Mouse (Mus musculus) fibroblast of lung, adult 2 months (primary cell): ENCODE measurements around the gene Tbx19.

Experiments used
- DNase-seq: peaks from one replicate; pipeline ENCODE4 v3.0.0-alpha.2; 2011; ENCODE audit warnings: low read depth

Gene Tbx19

GRCm38 (mm10) chr1:165184178-165184577, 23.6 kb upstream of the Tbx19 start:
- DNase-seq: no peak

- no peak for DNase-seq
Observed at GRCm38 (mm10) chr1:165183400-165183799, 22.8 kb upstream of the Tbx19 start.

GRCm38 (mm10) chr1:165179321-165179720, 18.7 kb upstream of the Tbx19 start:
- DNase-seq: no peak

DNA sequence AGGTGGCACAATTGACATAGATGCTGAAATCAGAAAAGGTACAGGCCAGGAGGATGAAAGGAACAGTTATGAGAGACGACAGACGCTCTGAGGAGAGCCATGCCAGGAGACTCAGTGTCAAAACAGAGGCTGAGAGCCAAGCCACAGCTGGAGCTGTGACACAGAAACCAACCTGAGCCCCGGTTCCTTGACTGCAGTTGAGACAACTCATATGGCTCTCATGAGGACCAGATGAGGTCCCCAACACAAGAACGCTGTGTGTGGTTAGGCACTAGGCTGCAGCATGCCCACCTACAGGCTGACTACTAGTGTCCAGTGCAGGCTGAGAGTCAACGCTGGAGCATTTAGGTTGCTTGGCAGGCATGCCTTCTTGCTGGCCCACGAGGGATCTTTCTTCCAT, 17.5 kb upstream of the Tbx19 start:
- no peak for DNase-seq

- DNase-seq: no peak
Observed at GRCm38 (mm10) chr1:165174059-165174616, 13.6 kb upstream of the Tbx19 start.

- no peak for DNase-seq
Observed at GRCm38 (mm10) chr1:165171277-165171676, 10.7 kb upstream of the Tbx19 start.

GRCm38 (mm10) chr1:165170157-165170556, 9.6 kb upstream of the Tbx19 start:
- no peak for DNase-seq

DNA sequence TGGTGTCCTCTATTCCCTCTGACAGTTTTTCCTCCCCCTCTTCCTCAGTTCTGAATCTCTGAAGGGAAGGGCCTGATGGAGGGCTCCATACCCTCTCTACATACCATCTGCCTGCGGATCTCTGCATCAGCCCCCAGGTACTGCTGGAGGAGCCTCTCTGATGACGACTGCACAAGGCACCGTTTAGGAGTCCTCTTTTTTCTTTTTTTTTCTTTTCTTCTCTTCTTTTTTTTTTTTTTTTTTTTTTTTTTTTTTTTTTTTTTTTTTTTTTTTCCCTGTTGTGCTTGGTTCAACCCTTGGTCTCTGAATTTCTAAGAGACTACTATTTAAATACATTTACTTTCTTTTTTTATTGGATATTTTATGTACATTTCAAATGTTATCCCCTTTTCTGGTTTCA, 8.9 kb upstream of the Tbx19 start:
- no peak for DNase-seq

DNA sequence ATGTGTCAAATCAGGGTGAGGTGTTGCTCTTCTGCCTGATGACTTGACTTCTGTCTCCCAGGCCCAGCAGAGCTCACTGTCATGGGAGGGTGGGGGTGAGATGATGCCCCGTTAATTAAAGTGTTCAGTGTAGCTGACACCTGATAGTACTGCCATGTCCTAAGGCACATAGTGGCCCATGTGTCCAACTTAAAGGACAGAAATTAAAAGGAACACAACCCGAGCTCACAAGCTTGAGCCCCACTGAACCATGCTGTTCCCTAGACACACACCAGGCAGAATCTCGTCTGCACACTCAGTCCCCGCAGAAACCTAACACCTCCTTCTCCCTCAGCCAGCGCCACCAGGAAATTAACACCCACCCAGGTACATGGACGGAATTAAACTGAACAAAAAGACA, 4.3 kb upstream of the Tbx19 start:
- no peak for DNase-seq

DNA sequence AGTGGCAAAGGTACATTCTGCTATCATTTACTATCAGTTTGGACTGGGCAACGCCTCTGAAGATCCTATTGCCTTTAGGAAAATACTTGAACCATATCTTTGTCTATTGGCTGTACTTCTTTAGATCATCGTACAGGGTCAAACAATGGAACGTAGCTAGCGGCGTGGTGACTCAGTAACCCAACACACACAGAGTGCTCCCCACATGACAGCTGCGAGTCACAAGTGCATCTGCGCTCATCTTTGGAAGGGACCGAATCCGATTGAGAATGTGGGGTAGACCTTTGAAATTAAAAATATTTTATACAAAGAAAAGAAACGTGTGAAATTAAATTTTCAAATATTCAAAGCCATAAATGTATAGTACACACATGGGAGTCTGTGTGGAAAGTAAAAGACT, 1.7 kb downstream of the Tbx19 start:
- DNase-seq: no peak

DNA sequence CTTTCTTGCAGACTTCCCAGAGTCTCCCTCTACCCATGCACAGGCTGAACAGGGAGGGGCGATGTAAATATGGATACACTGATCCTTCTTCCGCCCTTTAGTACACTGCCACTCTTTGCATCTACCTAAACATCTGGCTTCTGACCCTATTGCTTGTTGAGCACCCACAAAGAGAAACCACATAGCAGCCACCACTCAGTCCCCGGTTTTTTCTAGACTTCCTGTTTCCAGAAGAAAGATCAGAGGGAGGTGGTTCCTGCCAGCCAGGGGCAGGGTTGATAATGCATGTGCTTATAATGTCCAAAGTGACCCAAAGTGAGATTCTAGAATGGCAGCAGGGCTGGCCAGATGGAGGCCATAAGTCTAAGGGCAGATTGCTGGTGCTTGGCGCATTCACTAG, 6.4 kb downstream of the Tbx19 start:
- no peak for DNase-seq

- no peak for DNase-seq
Observed at GRCm38 (mm10) chr1:165151216-165151615, 9.4 kb downstream of the Tbx19 start.

DNA sequence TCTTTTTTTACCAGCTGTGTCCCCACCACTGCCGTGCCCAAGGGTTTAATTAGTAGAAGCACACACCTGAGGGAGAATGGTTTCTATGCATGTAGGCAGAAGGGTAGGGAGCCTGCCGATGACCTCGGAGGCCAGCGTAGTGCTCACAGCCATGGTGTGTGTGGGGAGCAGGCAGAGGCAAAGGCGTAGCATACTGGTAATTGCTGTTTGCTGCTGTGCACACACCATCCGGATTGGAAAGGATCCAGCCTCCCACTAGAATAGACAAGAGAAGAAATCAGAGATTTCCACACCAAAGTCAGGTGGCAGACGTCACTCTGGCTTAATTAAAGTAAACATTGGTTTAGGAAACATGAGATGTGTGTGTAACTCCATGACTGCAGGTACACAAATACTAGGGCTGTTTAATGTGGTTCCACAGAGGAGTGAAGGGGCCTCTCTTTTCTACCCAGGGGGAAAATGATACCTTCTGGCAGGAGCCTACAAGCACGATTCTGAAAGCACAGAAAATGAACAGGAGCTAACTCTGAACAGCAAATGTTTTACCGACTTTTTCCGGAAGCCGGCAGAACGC, 18.1 kb downstream of the Tbx19 start:
- DNase-seq: no peak

GRCm38 (mm10) chr1:165140227-165140626, 20.3 kb downstream of the Tbx19 start:
- DNase-seq: no peak

DNA sequence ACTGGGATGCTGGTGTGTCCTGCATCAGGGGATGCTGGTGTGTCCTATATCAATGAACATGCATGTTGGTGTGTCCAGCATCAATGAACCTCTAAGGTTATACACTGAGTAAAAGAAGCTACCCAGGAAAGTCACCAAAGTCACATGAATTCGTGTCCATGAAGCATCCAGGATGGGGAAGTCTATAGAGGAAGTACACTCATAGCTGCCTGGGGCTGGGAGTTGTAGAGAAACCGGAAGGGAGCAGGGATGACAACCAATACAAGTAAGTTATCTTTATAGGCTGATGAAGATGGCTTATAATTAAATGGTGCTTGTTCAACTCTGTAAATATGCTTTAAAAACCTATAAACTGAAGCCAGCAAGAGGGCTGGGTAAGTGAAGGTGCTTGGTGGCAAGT, 26.7 kb downstream of the Tbx19 start:
- DNase-seq: no peak

DNA sequence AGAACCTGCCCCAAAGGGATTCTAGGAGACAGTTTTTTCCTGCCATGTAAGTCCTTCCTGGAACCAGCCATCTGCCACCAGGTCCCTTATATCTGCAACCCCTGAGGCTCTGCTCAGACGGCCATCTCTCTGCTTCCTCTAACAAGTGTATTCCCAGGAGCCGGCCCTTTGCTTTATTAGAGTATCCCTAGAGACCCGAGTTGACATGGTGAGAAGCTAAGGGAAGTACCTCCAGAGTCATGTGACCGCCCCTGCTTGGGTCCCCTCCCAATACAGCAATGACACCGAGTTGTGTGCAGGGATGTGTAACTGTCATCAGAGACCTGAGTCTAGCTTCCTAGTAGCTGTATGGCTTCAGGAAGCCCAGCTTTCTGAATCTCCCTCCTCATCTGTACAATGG, 27.3 kb downstream of the Tbx19 start:
- no peak for DNase-seq

DNA sequence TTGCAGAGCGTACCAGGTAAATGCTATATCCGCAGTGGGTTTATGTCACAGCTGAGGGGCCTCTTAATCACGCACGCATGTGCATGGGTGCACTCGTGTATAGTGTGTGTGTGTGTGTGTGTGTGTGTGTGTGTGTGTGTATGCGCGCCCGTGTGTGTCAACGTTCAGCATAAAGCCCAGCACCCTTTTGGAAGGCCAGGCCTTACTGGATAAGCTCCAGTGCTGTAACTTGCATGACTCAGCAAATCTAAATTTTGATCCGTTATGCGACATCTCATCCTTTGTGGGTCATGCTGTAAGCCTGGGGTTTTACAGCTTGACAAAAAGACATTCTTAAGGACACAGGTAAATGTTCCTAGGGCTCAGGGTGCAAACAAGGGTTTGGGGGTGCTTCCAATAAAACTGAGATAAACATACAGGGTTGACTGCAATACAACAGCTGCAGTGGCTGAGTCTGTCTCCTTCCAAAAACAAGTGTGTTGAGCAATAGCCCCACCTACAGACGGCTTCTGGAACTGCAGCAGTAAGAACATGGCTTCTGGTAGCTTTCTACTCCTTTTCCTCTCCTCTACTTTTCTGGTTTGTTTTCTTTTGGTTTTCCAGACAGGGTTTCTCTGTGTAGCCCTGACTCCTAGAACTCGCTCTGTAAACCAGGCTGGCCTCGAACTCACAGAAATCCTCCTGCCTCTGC, 28.2 kb downstream of the Tbx19 start:
- DNase-seq: peak; percentile 53

GRCm38 (mm10) chr1:165129573-165129972, 31.0 kb downstream of the Tbx19 start:
- no peak for DNase-seq

- no peak for DNase-seq
Observed at GRCm38 (mm10) chr1:165121096-165121495, 39.5 kb downstream of the Tbx19 start.

DNA sequence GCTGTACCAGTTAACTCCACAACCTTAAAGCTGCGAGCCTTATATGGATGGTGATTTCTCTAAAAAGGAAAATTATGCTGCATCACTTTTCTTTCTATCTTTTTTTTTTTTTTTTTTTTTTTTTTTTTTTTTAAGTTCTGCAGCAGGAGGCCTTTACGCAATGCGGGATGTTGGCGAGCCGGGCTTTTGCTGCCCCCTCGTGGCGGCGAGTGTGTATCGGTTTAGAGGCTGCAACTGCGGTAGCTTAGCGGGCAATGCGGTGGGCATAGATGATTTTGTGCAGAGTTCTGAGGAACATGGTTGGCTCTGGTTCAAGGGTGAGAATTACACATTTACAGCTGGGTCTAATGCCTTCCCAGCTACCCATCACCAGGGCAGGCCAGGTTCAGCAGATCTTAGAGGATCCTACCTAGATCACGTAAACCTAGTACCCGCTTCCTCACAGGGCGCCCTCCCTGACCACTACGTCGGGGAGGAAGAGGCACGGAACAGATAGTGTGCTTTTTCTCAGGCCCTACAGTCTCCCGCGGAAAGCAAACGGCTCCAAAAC, 40.1 kb downstream of the Tbx19 start:
- DNase-seq: peak; percentile 38

GRCm38 (mm10) chr1:165119760-165120159, 40.8 kb downstream of the Tbx19 start:
- DNase-seq: no peak

DNA sequence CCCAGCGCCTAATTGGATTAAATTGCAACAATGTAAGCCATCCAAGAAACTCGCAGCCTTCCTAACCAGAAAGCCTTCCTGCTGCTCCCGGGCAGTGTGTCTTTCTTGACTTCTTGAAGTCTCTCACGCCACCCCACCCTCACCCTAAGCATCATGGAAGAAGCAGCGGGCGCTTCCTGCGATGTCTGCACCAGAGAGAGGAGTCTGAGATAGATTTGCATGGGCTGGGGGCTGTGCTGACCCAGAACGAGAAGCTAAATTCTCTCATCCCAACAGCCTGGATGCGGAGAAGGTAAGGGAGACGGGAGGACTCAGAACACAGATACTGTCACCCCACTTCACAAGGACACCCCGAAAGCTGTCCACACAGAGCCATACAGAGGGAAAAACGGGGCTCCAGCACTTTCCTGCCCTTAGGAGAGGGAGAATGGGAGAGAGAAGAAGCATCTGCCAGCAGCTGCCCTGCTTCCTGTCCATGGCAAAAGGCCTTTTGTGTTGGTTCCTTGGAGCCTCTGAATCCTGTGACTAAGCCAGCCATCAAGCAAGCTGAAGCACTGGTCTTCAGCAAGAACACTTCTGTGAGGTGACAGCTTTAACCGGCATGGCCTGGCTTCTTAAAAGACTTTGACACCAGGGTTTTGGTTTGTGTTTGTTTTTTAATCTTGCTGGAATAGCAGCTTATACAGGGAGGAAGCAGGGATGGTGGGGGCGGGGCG, 41.4 kb downstream of the Tbx19 start:
- DNase-seq: no peak
